Mouse (Mus musculus): ENCODE results near the gene Slfn1. TPM values are rescaled to one million over a fixed set of nuclear protein-coding genes. Genes with fewer than 3 reads are reported as not detected.

The Slfn1 gene
- polyA plus RNA-seq, 2 experiments: 0.12 to 0.14 TPM

Other genes starting within 250 kb of the Slfn1 start
- gene Rffl, start 245.6 kb upstream of the Slfn1 start, polyA plus RNA-seq (2012; rRNA removed): 8.3 and 11.0 TPM in 2 replicates
- gene Rffl, start 245.6 kb upstream of the Slfn1 start, polyA plus RNA-seq (2014; fragmentation: Nextera tagmentation; extraction: Ambion mirVana): 11.3 and 11.5 TPM in 2 replicates
- 10.5 and 11.5 TPM in 2 replicates for gene Rad51d, start 226.2 kb upstream of the Slfn1 start, polyA plus RNA-seq (2012; rRNA removed)
- 12.9 and 15.1 TPM in 2 replicates for gene Rad51d, start 226.2 kb upstream of the Slfn1 start, polyA plus RNA-seq (2014; fragmentation: Nextera tagmentation; extraction: Ambion mirVana)
- 0.10 and 0.14 TPM in 2 replicates for gene Fndc8, start 224.7 kb upstream of the Slfn1 start, polyA plus RNA-seq (2012; rRNA removed)
- gene Fndc8, start 224.7 kb upstream of the Slfn1 start, polyA plus RNA-seq (2014; fragmentation: Nextera tagmentation; extraction: Ambion mirVana): 0.11 and 0.25 TPM in 2 replicates
- gene Nle1, start 208.4 kb upstream of the Slfn1 start, polyA plus RNA-seq (2012; rRNA removed): 81.6 and 98.3 TPM in 2 replicates
- 30.0 and 35.0 TPM in 2 replicates for gene Nle1, start 208.4 kb upstream of the Slfn1 start, polyA plus RNA-seq (2014; fragmentation: Nextera tagmentation; extraction: Ambion mirVana)
- 17.8 and 17.9 TPM in 2 replicates for gene Unc45b, start 206.3 kb upstream of the Slfn1 start, polyA plus RNA-seq (2012; rRNA removed)
- 16.9 and 24.7 TPM in 2 replicates for gene Unc45b, start 206.3 kb upstream of the Slfn1 start, polyA plus RNA-seq (2014; fragmentation: Nextera tagmentation; extraction: Ambion mirVana)
- gene Slfn5, start 165.5 kb upstream of the Slfn1 start, polyA plus RNA-seq (2012; rRNA removed): 1.0 and 1.3 TPM in 2 replicates
- gene Slfn5, start 165.5 kb upstream of the Slfn1 start, polyA plus RNA-seq (2014; fragmentation: Nextera tagmentation; extraction: Ambion mirVana): 1.6 and 2.1 TPM in 2 replicates
- 5.8 and 7.8 TPM in 2 replicates for gene Slfn9, start 125.0 kb upstream of the Slfn1 start, polyA plus RNA-seq (2012; rRNA removed)
- gene Slfn9, start 125.0 kb upstream of the Slfn1 start, polyA plus RNA-seq (2014; fragmentation: Nextera tagmentation; extraction: Ambion mirVana): 11.3 and 12.9 TPM in 2 replicates
- 0.24 and 0.48 TPM in 2 replicates for gene Slfn8, start 96.0 kb upstream of the Slfn1 start, polyA plus RNA-seq (2012; rRNA removed)
- gene Slfn8, start 96.0 kb upstream of the Slfn1 start, polyA plus RNA-seq (2014; fragmentation: Nextera tagmentation; extraction: Ambion mirVana): 0.48 and 0.58 TPM in 2 replicates
- 1.9 and 2.4 TPM in 2 replicates for gene Slfn2, start 51.7 kb upstream of the Slfn1 start, polyA plus RNA-seq (2012; rRNA removed)
- 5.2 and 5.3 TPM in 2 replicates for gene Slfn2, start 51.7 kb upstream of the Slfn1 start, polyA plus RNA-seq (2014; fragmentation: Nextera tagmentation; extraction: Ambion mirVana)
- gene Slfn4, start 58.3 kb downstream of the Slfn1 start, polyA plus RNA-seq (2012; rRNA removed): 0.18 and 0.46 TPM in 2 replicates
- 0.04 and 0.11 TPM in 2 replicates for gene Slfn4, start 58.3 kb downstream of the Slfn1 start, polyA plus RNA-seq (2014; fragmentation: Nextera tagmentation; extraction: Ambion mirVana)
- 0.64 and 0.87 TPM in 2 replicates for gene Slfn3, start 74.5 kb downstream of the Slfn1 start, polyA plus RNA-seq (2012; rRNA removed)
- gene Slfn3, start 74.5 kb downstream of the Slfn1 start, polyA plus RNA-seq (2014; fragmentation: Nextera tagmentation; extraction: Ambion mirVana): 0.57 and 0.89 TPM in 2 replicates
- 0.06 and 0.09 TPM in 2 replicates for gene Slfn14, start 169.9 kb downstream of the Slfn1 start, polyA plus RNA-seq (2012; rRNA removed)
- gene Slfn14, start 169.9 kb downstream of the Slfn1 start, polyA plus RNA-seq (2014; fragmentation: Nextera tagmentation; extraction: Ambion mirVana): 0.07 and 0.12 TPM in 2 replicates
- 49.6 and 49.7 TPM in 2 replicates for gene Ap2b1, start 182.2 kb downstream of the Slfn1 start, polyA plus RNA-seq (2012; rRNA removed)
- gene Ap2b1, start 182.2 kb downstream of the Slfn1 start, polyA plus RNA-seq (2014; fragmentation: Nextera tagmentation; extraction: Ambion mirVana): 62.4 and 67.0 TPM in 2 replicates
- gene Pex12, start 185.7 kb downstream of the Slfn1 start, polyA plus RNA-seq (2012; rRNA removed): 11.5 TPM in 2 replicates
- 14.6 and 15.3 TPM in 2 replicates for gene Pex12, start 185.7 kb downstream of the Slfn1 start, polyA plus RNA-seq (2014; fragmentation: Nextera tagmentation; extraction: Ambion mirVana)

Measured in limb, embryonic 14.5 days (tissue).